Mouse (Mus musculus) erythroblast, embryonic 14.5 days (primary cell): Measurements from ENCODE around the gene Rnf167.

Experiments used
- GATA1 ChIP-seq: IDR thresholded peaks from 2 replicates; pipeline ENCODE4 v1.6.1; 2012; ENCODE audit warnings: low read length, inconsistent platforms, mixed read lengths
- TAL1 ChIP-seq: IDR thresholded peaks from 3 replicates; pipeline ENCODE4 v1.6.1; 2012; ENCODE audit warnings: low read length, inconsistent platforms, mixed read lengths

- TF ChIP-seq TAL1: no peak
- no peak for TF ChIP-seq GATA1
These were observed 21.3 kb downstream of the Rnf167 start for GRCm38 (mm10) chr11:70668335-70668770.
